Mouse (Mus musculus) brain, embryonic 14.5 days (tissue): ENCODE data around the gene Rpl7a. TPM values are rescaled to one million over a fixed set of nuclear protein-coding genes. Genes with fewer than 3 reads are reported as not detected.

Experiments
- DNase-seq: peaks from one replicate; pipeline ENCODE4 v3.0.0-alpha.2; 2011; ENCODE audit warnings: low read depth
- CTCF ChIP-seq: fragments of 200-500 bp; IDR thresholded peaks from 2 replicates; pipeline ENCODE4 v1.5.1; 2012; ENCODE audit warnings: inconsistent platforms, mild to moderate bottlenecking, moderate library complexity, borderline replicate concordance; ENCODE audit not compliant: insufficient read depth, insufficient read length; ENCODE audit errors: extremely low read depth
- POLR2A ChIP-seq: fragments of 200-500 bp; IDR thresholded peaks from 2 replicates; pipeline ENCODE4 v1.6.1; 2012; ENCODE audit warnings: mild to moderate bottlenecking, inconsistent platforms, borderline replicate concordance; ENCODE audit not compliant: poor library complexity, insufficient read depth, insufficient read length, severe bottlenecking; ENCODE audit errors: extremely low read depth
- polyA plus RNA-seq: library from polyadenylated mRNA; depleted of rRNA; stranded (reverse); fragments of >200 nt; gene quantifications from 2 replicates; pipeline ENCODE4 v1.2.3, GENCODE M21; 2012

Rpl7a gene
- polyA plus RNA-seq, 1 experiment, result 1,440 TPM

GRCm38 (mm10) chr2:26903311-26903710 is 7.3 kb upstream of the Rpl7a start:
- TF ChIP-seq POLR2A (no peak), CTCF (no peak)
- DNase-seq, result no peak

- no peak for DNase-seq
- TF ChIP-seq CTCF, result no peak
Observed at GRCm38 (mm10) chr2:26905936-26906335, 4.6 kb upstream of the Rpl7a start.

- TF ChIP-seq POLR2A (no peak), CTCF (no peak)
Observed at GRCm38 (mm10) chr2:26906431-26906830, 4.1 kb upstream of the Rpl7a start.

GRCm38 (mm10) chr2:26907109-26907508 is 3.5 kb upstream of the Rpl7a start:
- TF ChIP-seq CTCF (peak; percentile 73), POLR2A (no peak)
- peak; percentile 34 for DNase-seq

More at GRCm38 (mm10) chr2:26906431-26906830, 4.1 kb upstream of the Rpl7a start:
- DNase-seq, result no peak

GRCm38 (mm10) chr2:26908710-26909386 is 1.7 kb upstream of the Rpl7a start:
- DNase-seq, result no peak
- TF ChIP-seq CTCF (no peak), POLR2A (no peak)

GRCm38 (mm10) chr2:26909387-26909784 is 1.2 kb upstream of the Rpl7a start:
- TF ChIP-seq CTCF (no peak), POLR2A (no peak)
- no peak for DNase-seq

- peak; percentile 83 for DNase-seq
- TF ChIP-seq CTCF, result no peak
- TF ChIP-seq POLR2A, result no peak
Observed at GRCm38 (mm10) chr2:26910994-26911765, 616 bp downstream of the Rpl7a start.

GRCm38 (mm10) chr2:26912253-26912770 is 1.7 kb downstream of the Rpl7a start:
- TF ChIP-seq POLR2A (no peak), CTCF (no peak)
- DNase-seq, result no peak

GRCm38 (mm10) chr2:26913416-26914147 is 3.0 kb downstream of the Rpl7a start:
- TF ChIP-seq POLR2A, result no peak
- TF ChIP-seq CTCF, result no peak
- no peak for DNase-seq

GRCm38 (mm10) chr2:26914148-26914941 is 3.8 kb downstream of the Rpl7a start:
- DNase-seq, result no peak
- TF ChIP-seq CTCF (no peak), POLR2A (no peak)
